Mouse (Mus musculus): ENCODE results near the gene Cux1. TPM values are rescaled to one million over a fixed set of nuclear protein-coding genes. Genes with fewer than 3 reads are reported as not detected.
"Not testable (repeated sequence)": the region's sequence is repeated elsewhere in the genome, so short reads cannot be mapped to it uniquely, and the experiment has no call there.

Cux1 gene
- polyA plus RNA-seq, 1 experiment from 2014 or later, result 139 TPM

- H3K4me3 ChIP-seq; H3K9me3 ChIP-seq (replicated peaks); H3K9ac ChIP-seq; H3K27ac ChIP-seq; H3K36me3 ChIP-seq (ENCODE audit: poor library complexity, severe bottlenecking); H3K27me3 ChIP-seq; H3K4me1 ChIP-seq; H3K4me2 ChIP-seq; ATAC-seq: not testable (repeated sequence)
- 92% methylated on average over 14 of the region's 14 CpGs for WGBS
Observed at GRCm38 (mm10) chr5:136211341-136212102, 355.8 kb downstream of the Cux1 start.

GRCm38 (mm10) chr5:136210549-136210948 is 356.7 kb downstream of the Cux1 start:
- Histone ChIP-seq H3K36me3 (ENCODE audit: poor library complexity, severe bottlenecking) (no peaks in the 10 kb centered on the region), H3K4me3 (no peak overlapping the region), H3K4me1 (no peaks in the 10 kb centered on the region), H3K9me3 (replicated peaks) (0 out of 2 replicates have a peak, but pooled peaks cover 3% of the 10 kb centered on the region), H3K4me2 (no peak overlapping the region), H3K27me3 (no peaks in the 10 kb centered on the region), H3K27ac (no peak overlapping the region), H3K9ac (no peak overlapping the region)
- WGBS, result 70% methylated on average over 5 of the region's 5 CpGs
- no peak for ATAC-seq

GRCm38 (mm10) chr5:136201832-136202231 is 365.5 kb downstream of the Cux1 start:
- peaks cover 4% of the 10 kb centered on the region for H3K36me3 ChIP-seq (ENCODE audit: poor library complexity, severe bottlenecking)
- H3K27me3 ChIP-seq, result no peaks in the 10 kb centered on the region
- H3K4me1 ChIP-seq, result peaks cover 15% of the 10 kb centered on the region
- H3K9me3 ChIP-seq (replicated peaks), result no peaks in the 10 kb centered on the region
- WGBS, result 27% methylated on average over 7 of the region's 7 CpGs
- H3K27ac ChIP-seq, result no peak overlapping the region; the same call in 1 of the 2 replicates
- ATAC-seq, result peak; percentile 52
- H3K9ac ChIP-seq, result no peak overlapping the region
- no peak overlapping the region for H3K4me2 ChIP-seq
- no peak overlapping the region for H3K4me3 ChIP-seq

GRCm38 (mm10) chr5:136199526-136199925 is 367.8 kb downstream of the Cux1 start:
- H3K4me1 ChIP-seq, result peaks cover 15% of the 10 kb centered on the region
- no peaks in the 10 kb centered on the region for H3K27me3 ChIP-seq
- no peak overlapping the region; the same call in 1 of the 2 replicates for H3K27ac ChIP-seq
- 26% methylated on average over 11 of the region's 11 CpGs for WGBS
- H3K4me2 ChIP-seq, result peak overlapping the region; percentile 93
- H3K36me3 ChIP-seq (ENCODE audit: poor library complexity, severe bottlenecking), result peaks cover 27% of the 10 kb centered on the region
- H3K9ac ChIP-seq, result peak overlapping the region; percentile 95
- ATAC-seq, result no peak
- peak overlapping the region; percentile 99 for H3K4me3 ChIP-seq
- no peaks in the 10 kb centered on the region for H3K9me3 ChIP-seq (replicated peaks)

GRCm38 (mm10) chr5:136198474-136199391 is 368.6 kb downstream of the Cux1 start, which contains the start of gene Prkrip1:
TSS of gene Prkrip1 (minus strand) at chr5:136198963.
- peak within 1 kb of the TSS; percentile 99 for H3K4me3 ChIP-seq
- peaks cover 35% of the 10 kb centered on the region for H3K36me3 ChIP-seq (ENCODE audit: poor library complexity, severe bottlenecking)
- H3K4me2 ChIP-seq, result peak within 1 kb of the TSS; percentile 93
- under 1% methylated on average over 62 of the region's 62 CpGs for WGBS
- H3K9ac ChIP-seq, result peak within 1 kb of the TSS; percentile 95
- H3K27me3 ChIP-seq, result no peaks in the 10 kb centered on the region
- H3K9me3 ChIP-seq (replicated peaks), result no peaks in the 10 kb centered on the region
- H3K27ac ChIP-seq, result peak within 1 kb of the TSS; percentile 81
- peaks cover 15% of the 10 kb centered on the region for H3K4me1 ChIP-seq
- peak; percentile 91 for ATAC-seq

Small RNAs within 50 kb of the gene (microRNA-seq; reads per million reads assigned to microRNA genes)
- not detected for gene Mir721

Other genes starting within 250 kb of the Cux1 start
- not detected in 2 replicates for gene Myl10, start 125.7 kb upstream of the Cux1 start, polyA plus RNA-seq (2015; fragmentation: Nextera tagmentation; extraction: Ambion mirVana)